Mouse (Mus musculus) layer of hippocampus, adult 18-20 months (tissue): ENCODE data around the gene Fam71f2. TPM values are rescaled to one million over a fixed set of nuclear protein-coding genes. Genes with fewer than 3 reads are reported as not detected.

Experiments used
- total RNA-seq, 2 experiments: library from RNA; stranded (reverse); gene quantifications; 2 replicates each; pipeline ENCODE4 v1.2.3; 2021

Fam71f2 gene
- total RNA-seq, 2 experiments from 2014 or later: 0.33 to 0.35 TPM

Other genes with a start within 250 kb of the Fam71f2 start
- gene Lep, start 219.4 kb upstream of the Fam71f2 start, total RNA-seq: not detected
- gene Rbm28, start 114.6 kb upstream of the Fam71f2 start, total RNA-seq: 10 to 100 TPM; 43.1 to 43.2 TPM
- gene Prrt4, start 100.0 kb upstream of the Fam71f2 start, total RNA-seq: 1 to 10 TPM; 2.4 to 2.6 TPM
- 10 to 100 TPM; 36.0 to 42.9 TPM for gene Impdh1, start 63.2 kb upstream of the Fam71f2 start, total RNA-seq
- gene Hilpda, start 7.1 kb upstream of the Fam71f2 start, total RNA-seq: 1 to 10 TPM; 6.0 to 6.9 TPM
- gene Fam71f1, start 39.5 kb downstream of the Fam71f2 start, total RNA-seq: not detected
- gene Calu, start 68.5 kb downstream of the Fam71f2 start, total RNA-seq: 10 to 100 TPM; 62.7 to 65.0 TPM
- not detected for gene Opn1sw, start 108.9 kb downstream of the Fam71f2 start, total RNA-seq
- gene Ccdc136, start 116.7 kb downstream of the Fam71f2 start, total RNA-seq: 10 to 100 TPM; 62.1 to 75.9 TPM
- 1 to 10 TPM; 1.5 to 1.6 TPM for gene Flnc, start 153.7 kb downstream of the Fam71f2 start, total RNA-seq
- gene Atp6v1f, start 188.1 kb downstream of the Fam71f2 start, total RNA-seq: 100 to 1,000 TPM; 250 to 276 TPM
- 1 to 10 TPM in 1 of 2 experiments, under 1 TPM in 1; 0.67 to 1.2 TPM for gene Atp6v1fnb, start 191.8 kb downstream of the Fam71f2 start, total RNA-seq
- gene Kcp, start 228.4 kb downstream of the Fam71f2 start, total RNA-seq: 1 to 10 TPM; 1.1 to 2.3 TPM
- 1 to 10 TPM; 4.4 to 5.4 TPM for gene Irf5, start 247.0 kb downstream of the Fam71f2 start, total RNA-seq